Mouse (Mus musculus) bone marrow macrophage, adult 2 months (primary cell): ENCODE measurements around the gene Prpsap1.
"Not testable (repeated sequence)": the region's sequence is repeated elsewhere in the genome, so short reads cannot be mapped to it uniquely, and the experiment has no call there.

Experiments used
- CTCF ChIP-seq: IDR thresholded peaks from 2 replicates; pipeline ENCODE4 v1.5.1; 2012; ENCODE audit warnings: low read depth, mild to moderate bottlenecking, low read length, moderate library complexity
- POLR2A ChIP-seq: IDR thresholded peaks from 2 replicates; pipeline ENCODE4 v1.6.1; 2012; ENCODE audit warnings: mild to moderate bottlenecking, low read depth, low read length, borderline replicate concordance

- not testable (repeated sequence) for TF ChIP-seq POLR2A, CTCF
Measured at GRCm38 (mm10) chr11:116426328-116426727, 67.7 kb downstream of the Prpsap1 start.
